Mouse (Mus musculus) B cell, adult 2 months (primary cell): Measurements from ENCODE around the gene Rwdd3.
A peak's percentile ranks its signal among the peaks of the same experiment; 100 is the strongest.

Experiments
- DNase-seq, 2 experiments: peaks; one replicate each; pipeline ENCODE4 v3.0.0; 2022

Gene Rwdd3

DNA sequence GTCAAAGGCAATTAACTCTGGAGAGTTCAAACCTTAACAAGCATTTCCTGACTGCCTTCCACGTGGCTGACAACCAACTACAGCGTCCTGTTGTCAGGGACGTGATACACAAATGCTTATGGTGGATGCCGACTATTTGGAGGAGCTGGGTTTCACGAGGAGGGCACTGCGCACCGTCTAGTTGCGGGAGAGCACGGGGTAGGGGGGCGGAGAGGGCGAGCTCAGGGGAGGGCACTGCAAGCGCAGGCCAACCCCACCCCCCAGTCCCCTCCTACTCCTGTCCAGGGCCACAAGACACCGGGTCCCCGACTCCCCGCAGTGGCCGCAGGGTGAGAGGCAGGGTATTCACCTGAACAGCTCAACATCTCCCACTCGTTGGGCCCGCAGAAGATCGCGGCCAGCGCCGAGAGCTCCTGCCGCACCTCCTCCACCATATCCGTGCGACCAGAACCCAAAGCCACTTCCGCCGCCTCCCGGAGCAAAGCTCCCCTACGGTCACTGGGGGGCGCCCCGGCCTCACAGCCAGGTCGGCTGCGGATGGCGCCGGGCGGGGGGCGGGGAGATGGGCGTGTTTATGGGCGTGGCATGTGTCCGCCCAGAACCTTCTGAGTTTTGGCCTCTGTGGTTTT is at the start of gene Rwdd3:
Gene Rwdd3, minus strand, starts transcription at position 453 of the 629 bp plus-strand sequence.
- peak; percentile 95 for DNase-seq

GRCm38 (mm10) chr3:121217011-121217410 is 45.5 kb upstream of the Rwdd3 start:
- no peak for DNase-seq

DNA sequence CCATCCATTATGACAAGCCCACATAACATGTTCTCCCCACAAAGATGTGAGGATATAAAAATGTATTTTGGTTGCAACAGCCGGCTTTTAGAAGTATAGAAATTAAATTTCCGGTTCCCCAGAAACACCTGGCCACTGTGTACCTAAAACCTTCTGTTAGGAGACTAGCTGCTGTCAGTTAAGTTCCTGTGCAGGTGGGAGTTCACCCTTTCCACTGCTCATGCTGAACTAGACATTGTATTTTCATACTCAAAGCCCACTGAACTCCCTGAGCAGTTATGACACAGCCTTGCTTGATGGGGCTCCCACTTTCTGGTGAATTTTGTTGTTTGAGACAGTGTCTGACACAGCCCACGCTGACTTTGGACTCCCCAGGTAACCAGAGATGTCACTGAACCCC is 42.0 kb upstream of the Rwdd3 start:
- DNase-seq: no peak

DNA sequence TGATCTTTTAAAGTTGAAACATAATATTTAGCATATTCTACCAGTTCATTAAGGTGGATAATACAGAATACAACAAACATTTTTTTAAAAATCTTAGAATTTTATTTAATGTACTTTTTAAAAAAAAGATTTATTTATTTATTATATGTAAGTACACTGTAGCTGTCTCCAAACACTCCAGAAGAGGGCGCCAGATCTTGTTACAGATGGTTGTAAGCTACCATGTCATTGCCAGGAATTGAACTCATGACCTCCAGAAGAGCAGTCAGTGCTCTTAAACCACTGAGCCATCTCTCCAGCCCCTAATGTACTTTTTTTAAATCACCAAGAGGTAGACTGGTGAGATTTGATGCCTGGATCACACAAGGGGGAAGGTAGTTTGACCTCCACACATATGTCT is 40.7 kb upstream of the Rwdd3 start:
- DNase-seq: no peak

DNA sequence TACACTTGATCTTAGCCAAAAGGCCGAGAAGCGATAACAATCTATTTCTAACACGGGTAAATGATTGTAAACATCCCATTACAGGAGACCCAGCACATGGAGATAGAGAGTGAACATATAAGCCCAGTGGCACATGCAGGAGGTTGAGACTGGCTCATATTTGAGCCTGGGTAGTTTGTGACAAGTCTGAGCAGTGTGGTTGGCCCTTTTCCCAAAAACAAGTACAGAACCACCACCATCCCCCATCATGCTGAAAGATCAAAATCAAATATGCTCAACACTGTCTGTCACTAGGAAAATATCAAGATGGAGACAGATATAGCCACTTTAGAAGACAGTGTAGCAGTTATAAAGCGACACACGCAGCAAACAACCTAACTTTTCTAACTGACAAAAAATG is 37.5 kb upstream of the Rwdd3 start:
- DNase-seq: no peak

DNA sequence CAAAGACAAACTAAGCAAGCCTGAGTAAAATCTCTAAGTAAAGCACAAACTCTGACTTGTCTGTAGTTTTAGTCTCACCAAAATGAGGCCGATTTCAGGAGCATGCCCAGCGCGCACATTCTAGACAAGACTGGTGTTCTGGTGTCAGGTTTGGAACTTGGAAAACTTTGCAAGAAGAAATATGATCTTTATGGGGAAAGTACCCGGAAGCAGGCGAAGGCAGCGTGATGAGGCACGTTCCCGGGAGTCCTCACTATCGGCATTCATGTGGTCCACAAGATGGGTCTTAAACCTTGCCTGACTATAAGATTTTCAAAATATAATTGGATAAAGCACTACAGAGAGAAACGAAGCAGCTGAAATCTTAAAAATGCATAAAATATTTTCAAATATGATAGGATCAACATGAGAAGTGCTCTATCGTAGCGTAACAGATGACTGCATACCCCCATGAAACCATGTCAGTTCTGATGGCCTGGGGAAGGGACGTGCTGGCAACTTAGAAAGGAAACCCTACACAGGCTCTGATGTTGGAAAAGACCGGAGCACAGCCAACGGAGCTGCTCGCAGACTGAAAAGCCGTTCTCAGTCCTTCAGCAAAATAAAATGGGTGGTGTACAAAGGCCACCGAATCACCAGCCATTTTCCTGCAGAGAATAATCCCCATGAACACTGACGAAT is 34.8 kb upstream of the Rwdd3 start:
- DNase-seq: no peak

- no peak for DNase-seq
Observed at GRCm38 (mm10) chr3:121202638-121203037, 31.1 kb upstream of the Rwdd3 start.

DNA sequence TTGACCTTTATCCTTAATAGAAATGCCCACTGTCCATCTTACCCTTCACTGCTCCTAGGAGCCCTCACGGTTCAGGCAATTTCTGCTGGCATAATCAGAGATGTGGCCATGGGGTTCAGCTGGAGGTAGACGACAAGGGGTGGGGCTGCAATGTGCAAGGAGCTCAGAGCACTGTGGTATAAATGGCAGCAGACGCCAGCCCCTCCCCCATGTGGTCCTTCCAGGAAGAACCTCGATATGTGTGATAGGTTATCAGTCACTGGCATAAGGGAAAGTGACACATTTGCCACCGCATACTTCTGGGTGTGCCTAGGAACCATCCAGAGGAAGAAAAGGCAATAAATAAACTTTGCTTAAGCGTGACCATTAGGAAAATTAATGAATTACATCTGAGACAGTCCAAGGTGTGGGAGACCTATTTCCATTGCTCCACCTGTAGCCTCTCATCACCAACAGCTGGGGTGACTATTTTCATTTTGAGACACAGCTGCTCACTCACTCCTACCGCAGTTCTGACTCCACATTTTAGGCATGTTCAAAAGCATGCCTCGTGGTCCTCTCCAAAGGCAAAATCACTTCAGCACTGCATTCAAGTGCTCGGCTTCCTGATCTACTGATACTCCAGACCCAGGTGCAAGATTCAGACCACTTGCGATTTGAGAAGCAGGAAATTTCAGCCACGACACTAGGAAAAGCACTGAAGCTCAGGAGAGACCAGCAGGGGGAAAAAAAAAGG is 29.7 kb upstream of the Rwdd3 start:
- DNase-seq: no peak

DNA sequence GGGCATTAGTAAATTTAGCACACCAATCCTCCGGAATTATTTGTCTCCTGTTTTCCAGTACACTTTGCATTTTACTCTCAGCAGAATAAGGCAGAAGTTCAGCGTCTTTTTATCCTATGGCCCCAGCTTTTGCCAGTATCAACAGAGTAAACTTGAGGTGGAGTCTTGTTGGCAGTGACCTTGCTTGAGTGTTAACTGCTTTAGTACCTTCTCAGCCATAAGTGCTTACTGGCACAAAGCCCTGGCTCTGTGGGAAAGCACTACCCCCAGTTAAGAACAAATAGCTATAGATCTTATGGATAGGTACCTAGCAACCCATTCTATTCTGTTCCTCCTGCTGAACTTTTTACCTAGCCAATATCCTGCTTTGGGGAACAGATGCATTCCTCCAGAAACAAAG is 17.7 kb upstream of the Rwdd3 start:
- DNase-seq: no peak

DNA sequence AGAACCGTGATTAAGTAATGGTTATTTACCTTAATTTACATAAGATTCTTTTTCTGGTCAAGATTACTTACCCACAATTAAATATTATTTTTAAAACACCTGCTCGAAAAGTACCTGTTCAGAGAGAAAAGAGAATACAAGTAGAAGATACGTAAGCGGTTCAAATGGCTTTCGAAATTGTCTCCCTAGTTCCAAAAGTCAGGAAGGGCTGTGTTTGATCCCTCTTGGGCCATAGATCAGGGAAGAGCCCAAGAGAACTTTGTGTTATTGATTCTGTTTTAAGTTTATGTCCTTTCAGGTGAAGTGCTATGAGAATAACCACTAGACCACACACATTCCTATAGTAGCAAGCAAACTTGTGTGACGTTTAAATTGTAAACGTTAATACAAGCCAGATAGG is 16.0 kb upstream of the Rwdd3 start:
- DNase-seq: no peak

GRCm38 (mm10) chr3:121186925-121187324 is 15.4 kb upstream of the Rwdd3 start:
- DNase-seq: no peak

- DNase-seq: no peak
Observed at GRCm38 (mm10) chr3:121185197-121185596, 13.7 kb upstream of the Rwdd3 start.

GRCm38 (mm10) chr3:121176011-121176410 is 4.5 kb upstream of the Rwdd3 start:
- DNase-seq: no peak

DNA sequence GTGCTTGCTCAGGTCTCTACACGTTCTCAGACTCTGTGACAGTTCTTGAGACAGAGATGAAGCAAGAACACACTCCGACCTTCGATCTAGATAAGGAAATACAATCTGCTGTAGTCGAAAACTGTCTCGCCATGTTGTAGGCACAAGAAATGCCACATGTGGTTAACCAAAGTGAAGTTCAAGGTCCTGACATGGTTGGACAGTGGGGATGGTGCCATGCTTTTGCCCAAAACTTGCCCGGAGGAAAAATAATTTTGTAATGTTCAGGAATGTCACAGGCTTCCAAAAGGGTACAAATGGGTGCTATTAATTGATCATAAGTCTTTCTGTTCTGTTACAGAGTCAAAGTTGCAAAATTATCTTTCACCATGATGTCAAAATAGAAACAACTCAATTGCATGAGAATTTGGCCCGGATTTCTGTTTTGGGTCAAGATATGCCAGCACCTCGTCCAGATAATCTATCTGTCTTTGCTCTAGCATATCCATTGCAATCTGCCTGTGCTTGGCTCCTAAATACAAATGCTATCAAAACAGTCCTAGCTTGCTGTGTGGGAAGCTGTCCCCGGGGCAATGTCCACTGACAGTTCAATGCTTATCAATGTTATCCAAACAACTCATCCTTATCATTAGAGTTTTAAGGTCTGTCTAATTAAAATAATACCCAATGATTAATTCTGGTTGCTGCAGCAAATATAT is 2.9 kb upstream of the Rwdd3 start:
- no peak for DNase-seq

- no peak for DNase-seq
Observed at GRCm38 (mm10) chr3:121172718-121173117, 1.2 kb upstream of the Rwdd3 start.

GRCm38 (mm10) chr3:121171872-121172265 is 374 bp upstream of the Rwdd3 start:
- no peak for DNase-seq

DNA sequence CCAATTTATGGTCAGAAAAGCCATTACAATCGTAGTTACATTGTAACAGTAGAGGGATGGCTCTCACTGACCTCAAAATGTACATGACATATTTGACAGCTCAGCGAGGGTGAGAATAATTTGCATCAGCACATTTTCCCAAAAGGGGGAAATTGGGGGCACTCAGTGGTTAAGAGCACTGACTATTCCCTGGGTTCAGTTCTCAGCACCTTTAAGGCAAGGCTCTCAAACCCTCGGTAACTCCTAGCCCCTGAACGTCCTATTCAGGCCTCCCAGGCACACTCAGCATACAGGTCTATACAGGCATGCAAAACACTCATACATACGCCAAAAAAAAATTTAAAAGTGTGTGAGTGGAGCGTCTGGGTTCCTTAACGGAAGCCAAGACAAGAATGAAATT is 864 bp downstream of the Rwdd3 start:
- DNase-seq: no peak

GRCm38 (mm10) chr3:121169092-121169942 is 2.2 kb downstream of the Rwdd3 start:
- no peak for DNase-seq

- no peak for DNase-seq
Observed at GRCm38 (mm10) chr3:121168581-121168980, 2.9 kb downstream of the Rwdd3 start.

GRCm38 (mm10) chr3:121163271-121163819 is 8.2 kb downstream of the Rwdd3 start:
- DNase-seq: peak; percentile 88 to 90

GRCm38 (mm10) chr3:121161661-121162060 is 9.8 kb downstream of the Rwdd3 start:
- DNase-seq: peak; percentile 53 to 62

DNA sequence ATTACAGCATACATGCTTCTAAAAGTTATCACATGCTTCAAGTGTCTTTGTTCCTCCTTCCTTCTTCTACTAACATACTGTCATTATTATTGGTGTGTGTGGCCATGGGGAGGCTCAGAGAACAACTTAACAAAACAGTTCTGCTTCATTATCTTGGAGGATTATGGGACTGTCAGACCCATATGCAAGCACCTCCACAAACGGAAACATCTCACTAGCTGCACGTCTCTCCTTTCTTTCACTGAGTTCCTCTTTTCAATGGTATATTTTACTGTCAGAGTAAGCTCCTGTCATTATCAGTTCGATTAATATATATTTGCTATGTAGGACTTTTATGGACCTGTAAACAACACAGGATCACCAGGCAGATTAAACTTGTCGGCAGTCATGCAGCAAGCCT is 11.1 kb downstream of the Rwdd3 start:
- peak in 1 of 2 experiments; percentile 14 for DNase-seq
